Mouse (Mus musculus) brain, embryonic 14.5 days (tissue): ENCODE results near the gene Gm49361. TPM values are rescaled to one million over a fixed set of nuclear protein-coding genes. Genes with fewer than 3 reads are reported as not detected.

ENCODE experiments used
- DNase-seq: peaks from one replicate; pipeline ENCODE4 v3.0.0-alpha.2; 2011; ENCODE audit warnings: low read depth
- CTCF ChIP-seq: fragments of 200-500 bp; IDR thresholded peaks from 2 replicates; pipeline ENCODE4 v1.5.1; 2012; ENCODE audit warnings: inconsistent platforms, mild to moderate bottlenecking, moderate library complexity, borderline replicate concordance; ENCODE audit not compliant: insufficient read depth, insufficient read length; ENCODE audit errors: extremely low read depth
- POLR2A ChIP-seq: fragments of 200-500 bp; IDR thresholded peaks from 2 replicates; pipeline ENCODE4 v1.6.1; 2012; ENCODE audit warnings: mild to moderate bottlenecking, inconsistent platforms, borderline replicate concordance; ENCODE audit not compliant: poor library complexity, insufficient read depth, insufficient read length, severe bottlenecking; ENCODE audit errors: extremely low read depth
- polyA plus RNA-seq: library from polyadenylated mRNA; depleted of rRNA; stranded (reverse); fragments of >200 nt; gene quantifications from 2 replicates; pipeline ENCODE4 v1.2.3, GENCODE M21; 2012

The Gm49361 gene
- polyA plus RNA-seq, 1 experiment, result not detected

DNA sequence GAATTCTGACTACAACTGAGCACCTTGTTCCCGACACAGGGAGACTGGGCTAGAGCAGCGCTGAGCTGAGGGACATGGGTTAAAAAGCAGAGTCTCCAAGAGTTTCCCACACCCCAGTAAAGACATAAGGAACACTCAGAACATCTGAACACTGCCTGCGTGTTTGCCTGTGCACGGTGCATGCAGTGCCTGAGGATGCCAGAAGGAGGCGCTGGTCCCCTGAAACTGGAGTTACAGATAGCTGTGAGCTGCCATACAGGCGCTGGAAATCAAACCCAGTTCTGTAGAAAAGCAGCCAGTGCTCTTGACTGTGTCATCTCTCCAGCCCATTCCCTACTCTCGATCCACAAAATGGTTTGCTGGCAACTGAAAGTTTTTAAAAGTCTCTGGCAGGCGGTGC is 19.7 kb downstream of the Gm49361 start:
- TF ChIP-seq POLR2A, result no peak
- peak; percentile 30; the same call in 1 of the 2 replicates for TF ChIP-seq CTCF
- no peak for DNase-seq

DNA sequence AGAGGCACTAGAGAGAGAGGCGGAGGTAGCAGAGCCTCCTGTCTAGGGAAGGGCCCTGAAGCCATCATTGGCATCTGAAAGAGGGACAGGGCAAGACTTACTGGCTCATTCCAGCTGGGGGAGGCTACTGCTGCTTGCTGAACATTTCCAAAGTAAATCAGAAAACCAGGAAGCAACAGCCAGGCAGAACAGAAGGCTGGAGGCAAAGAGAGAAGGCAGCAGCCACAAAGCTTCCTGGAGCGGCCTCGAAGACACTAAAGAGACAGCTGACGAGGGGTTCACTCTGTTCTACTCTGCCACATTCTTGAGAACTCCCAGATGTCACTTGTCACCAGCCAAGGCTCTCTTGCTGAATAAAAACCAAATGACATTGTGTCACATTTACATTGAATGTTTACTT is 21.4 kb downstream of the Gm49361 start:
- DNase-seq, result no peak
- no peak for TF ChIP-seq CTCF
- TF ChIP-seq POLR2A, result no peak

DNA sequence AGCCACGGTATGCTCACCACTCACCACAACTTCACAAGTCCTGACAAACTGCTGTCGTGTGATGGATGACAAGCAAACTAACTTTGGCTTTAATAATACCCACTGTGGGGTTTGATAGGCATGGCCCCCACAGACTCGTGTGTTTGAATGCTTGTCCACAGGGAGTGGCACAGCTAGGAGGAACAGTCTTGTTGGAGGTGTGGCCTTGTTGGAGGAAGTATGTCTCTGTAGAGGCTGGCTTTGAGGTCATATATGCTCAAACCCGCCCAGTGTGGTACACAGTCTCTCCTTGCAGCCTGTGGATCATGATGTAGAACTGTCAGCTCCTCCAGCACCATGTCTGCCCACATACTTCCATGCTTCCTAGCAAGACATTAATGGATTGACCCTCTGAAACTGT is 27.7 kb downstream of the Gm49361 start:
- TF ChIP-seq CTCF (no peak), POLR2A (no peak)

DNA sequence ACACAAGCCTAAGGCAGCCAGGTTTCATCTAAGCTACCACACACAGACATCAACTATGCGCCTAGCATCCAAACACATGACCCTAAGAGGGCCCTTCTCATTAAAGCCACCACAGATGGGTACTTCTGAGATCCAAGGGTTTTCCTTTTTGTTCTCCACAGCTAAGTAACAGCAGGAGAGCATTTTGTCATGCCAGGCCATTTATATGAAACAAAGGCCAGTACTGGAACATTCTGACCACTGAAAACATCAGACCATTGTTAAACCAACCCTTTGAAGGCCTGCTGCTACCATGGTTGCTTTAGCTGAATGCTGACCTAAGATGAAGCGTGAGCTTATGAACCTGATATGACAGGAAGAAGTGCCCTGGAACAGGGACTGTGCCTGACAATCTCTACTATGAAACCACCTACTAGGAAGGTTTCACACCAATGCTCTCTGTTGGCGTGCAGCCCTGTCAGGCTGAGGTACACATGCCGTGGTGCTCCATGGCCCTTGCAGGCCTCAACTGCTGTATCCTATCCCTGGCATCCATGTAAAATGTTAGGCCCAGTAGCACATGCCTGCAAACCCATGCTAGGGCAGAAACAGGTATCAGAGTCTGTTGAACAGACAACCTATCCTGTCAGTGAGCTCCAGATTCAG is 29.2 kb downstream of the Gm49361 start:
- TF ChIP-seq CTCF, result no peak
- no peak for TF ChIP-seq POLR2A
- peak; percentile 48 for DNase-seq

More for the DNA sequence above, 27.7 kb downstream of the Gm49361 start:
- no peak for DNase-seq

DNA sequence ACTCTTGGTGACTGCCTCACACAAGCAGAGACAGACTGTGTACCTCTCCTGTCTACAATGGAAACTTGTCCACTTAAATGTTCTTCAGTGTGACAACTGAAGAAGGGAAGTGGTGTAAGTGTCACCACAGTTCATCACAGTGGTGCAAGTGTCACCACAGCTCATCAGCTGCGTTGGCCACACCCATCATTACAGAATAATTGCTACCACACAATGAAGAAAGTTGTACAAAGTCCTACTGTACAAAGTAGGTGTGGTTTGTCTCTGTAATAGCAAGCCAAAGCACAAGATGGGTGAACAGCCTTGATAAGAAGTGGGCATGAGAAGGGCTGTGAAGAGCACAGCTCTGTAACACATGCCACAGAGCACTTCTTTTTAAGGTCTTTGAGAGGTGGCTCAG is 33.0 kb downstream of the Gm49361 start:
- TF ChIP-seq POLR2A (no peak), CTCF (no peak)
- DNase-seq, result no peak

DNA sequence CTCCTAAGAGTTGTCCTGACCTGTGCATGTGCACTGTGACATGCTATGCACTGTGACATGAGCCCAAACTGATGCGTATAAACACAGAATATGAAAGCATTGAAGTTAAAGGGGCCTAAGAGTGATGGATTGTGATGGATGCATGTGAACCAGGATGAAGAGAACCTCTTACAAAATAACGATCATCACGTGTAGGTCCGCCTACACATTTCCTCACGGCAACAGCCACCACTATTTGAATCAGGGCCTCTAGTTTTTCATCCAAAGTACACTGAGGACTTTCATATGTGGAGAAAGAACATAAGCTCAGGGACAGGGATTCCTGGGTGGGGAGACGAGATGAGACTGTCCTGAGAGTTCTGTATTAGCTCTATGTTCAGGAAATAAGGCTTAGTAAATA is 34.8 kb downstream of the Gm49361 start:
- TF ChIP-seq POLR2A, result no peak
- TF ChIP-seq CTCF, result no peak
- DNase-seq, result no peak

DNA sequence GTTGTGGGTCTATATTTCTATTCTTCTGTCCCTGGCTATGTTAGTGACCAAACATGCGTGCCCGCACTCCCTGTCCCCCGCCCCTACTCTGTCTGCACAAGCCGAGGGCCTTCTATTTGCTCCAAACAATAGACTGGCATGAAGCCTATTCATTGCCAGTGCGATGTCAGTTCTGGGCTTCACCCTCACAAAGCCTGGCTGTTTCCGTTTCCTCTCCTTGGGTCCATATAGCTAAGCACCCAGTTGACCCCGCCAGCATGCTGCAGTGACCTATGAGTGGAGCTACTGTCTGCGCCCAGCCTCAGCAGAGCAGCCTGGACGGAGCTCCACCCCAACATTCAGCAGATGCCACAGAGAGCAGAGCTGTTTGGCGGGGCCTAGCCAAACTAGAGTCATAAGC is 36.7 kb downstream of the Gm49361 start:
- peak; percentile 58 for DNase-seq
- no peak for TF ChIP-seq POLR2A
- TF ChIP-seq CTCF, result no peak

DNA sequence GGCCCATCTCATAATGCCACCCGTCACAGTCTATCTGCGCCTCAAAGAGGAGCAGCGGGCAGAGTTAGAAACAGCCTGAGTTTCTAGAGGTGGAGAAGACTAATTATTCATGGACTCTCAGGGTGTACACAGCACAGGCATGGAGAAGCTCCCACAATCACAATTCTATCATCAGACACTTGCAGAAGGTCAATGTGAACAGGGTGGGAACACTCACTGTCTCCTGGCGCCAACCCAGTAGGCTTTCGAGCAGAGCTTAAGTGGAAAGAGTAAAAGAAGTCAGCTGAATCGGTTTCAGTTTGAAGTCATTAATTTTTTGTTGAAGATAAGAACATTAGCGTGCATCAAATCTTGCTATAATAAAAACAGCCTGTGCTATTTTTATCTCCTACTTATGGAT is 37.3 kb downstream of the Gm49361 start:
- no peak for TF ChIP-seq POLR2A
- TF ChIP-seq CTCF, result no peak
- peak; percentile 17 for DNase-seq

DNA sequence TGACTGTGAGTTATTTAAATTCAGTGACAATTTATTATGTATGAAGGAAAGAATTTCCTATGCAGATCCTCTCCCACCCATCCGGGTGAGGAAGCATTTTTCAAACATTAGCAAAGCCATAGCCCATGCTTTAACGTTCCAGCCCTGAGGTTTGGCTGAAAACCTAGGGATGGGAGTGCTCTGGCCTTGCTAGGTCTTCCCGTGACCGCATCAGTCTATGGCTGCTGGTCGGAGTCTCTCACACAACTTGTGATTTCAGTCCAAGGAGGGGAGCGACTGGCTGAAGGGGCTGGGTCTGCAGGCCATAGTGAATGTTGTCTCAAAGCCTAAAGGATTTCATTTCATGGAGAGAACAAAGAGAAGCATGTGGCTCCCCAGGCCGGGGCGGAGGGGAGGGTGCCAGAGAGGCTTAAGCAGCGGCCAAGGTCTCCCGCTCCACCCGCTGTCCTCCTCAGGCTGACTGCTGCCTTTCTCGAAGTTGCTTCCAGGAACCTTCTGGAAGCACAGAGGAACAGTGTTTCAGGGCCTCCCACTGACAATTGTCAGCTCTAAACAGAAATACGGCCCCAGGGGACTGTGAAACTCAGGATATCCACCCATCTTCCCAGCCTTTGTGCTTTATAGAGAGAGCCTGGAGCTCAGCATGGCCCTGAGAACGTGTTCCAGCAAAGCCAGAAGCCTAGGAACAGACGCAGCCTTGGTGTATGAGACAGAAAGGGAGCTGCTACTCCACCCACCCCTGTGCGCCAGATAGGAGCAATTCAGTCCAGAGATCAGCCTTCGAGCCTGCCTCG is 38.6 kb downstream of the Gm49361 start:
- TF ChIP-seq POLR2A (no peak), CTCF (no peak)
- peak; percentile 56 for DNase-seq

DNA sequence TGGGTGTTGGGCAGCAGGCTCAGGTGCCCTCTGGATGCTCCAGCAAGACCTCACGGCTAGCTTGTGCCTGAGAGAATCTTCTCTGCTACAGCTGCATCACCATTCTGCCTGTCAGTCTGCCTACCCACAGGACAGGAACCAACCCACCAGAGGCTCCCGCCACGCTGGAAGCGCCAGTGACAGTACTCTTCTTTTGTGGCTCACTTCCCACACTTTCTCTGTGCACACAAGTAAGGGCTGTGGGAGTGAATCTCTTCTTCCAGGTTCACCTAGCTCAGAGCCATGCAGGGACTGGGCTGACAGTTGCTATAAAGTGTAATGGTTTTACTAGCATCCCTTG is 39.2 kb downstream of the Gm49361 start:
- no peak for TF ChIP-seq POLR2A
- TF ChIP-seq CTCF, result no peak
- DNase-seq, result peak; percentile 56

DNA sequence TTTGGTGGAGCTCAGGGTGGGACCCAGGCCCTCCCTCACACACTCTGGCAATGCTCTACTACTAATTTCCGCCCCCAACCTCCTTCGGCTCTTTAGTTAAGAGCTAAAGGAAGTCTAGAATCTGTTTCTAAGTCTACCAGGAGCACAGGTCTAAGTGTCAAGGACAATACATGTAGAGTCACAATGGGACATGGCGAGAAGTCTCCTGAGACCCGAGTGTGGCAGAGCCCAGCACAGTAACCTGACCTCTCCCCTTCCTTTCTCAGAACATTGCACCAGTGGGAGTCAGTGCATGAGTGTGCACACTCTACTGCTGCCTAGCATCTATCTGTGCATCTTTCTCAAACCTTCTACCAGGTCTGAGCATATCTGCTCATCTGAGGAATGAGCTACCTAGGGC is 40.1 kb downstream of the Gm49361 start:
- no peak for TF ChIP-seq CTCF
- TF ChIP-seq POLR2A, result no peak
- no peak for DNase-seq

DNA sequence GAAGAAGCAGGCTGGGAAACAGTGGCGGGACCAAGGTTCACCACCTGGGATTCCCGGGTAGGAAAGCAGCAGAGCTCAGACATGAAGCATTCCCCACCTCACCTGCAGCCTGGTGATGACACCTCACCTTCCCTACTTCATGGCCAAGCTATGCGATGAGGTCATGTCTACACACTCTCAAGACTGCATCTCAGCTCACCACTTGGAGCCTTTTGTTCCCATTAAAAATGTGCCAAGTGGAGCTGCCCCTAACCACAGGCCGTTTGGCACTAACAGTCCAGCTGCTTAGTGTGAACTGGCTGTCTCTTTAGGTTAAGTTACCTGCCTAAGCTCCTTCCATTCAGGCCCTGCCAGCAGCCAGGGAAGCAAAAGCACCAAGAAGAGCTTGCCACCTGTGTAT is 40.8 kb downstream of the Gm49361 start:
- TF ChIP-seq POLR2A (no peak), CTCF (no peak)
- DNase-seq, result no peak
